Mouse (Mus musculus) liver, adult 2 months (tissue): ENCODE measurements around the gene Phactr3.

ENCODE experiments used
- CTCF ChIP-seq: fragments of 200-500 bp; IDR thresholded peaks from 2 replicates; pipeline ENCODE4 v1.5.1; 2011; ENCODE audit warnings: low read depth, low read length, control low read depth
- POLR2A ChIP-seq: fragments of 200-500 bp; IDR thresholded peaks from 2 replicates; pipeline ENCODE4 v1.6.1; 2011; ENCODE audit warnings: low read length, control low read depth; ENCODE audit not compliant: insufficient read depth; ENCODE audit errors: extremely low read depth

GRCm38 (mm10) chr2:178098021-178098420 lies 20.8 kb upstream of the Phactr3 start:
- no peak for TF ChIP-seq POLR2A
- TF ChIP-seq CTCF = peak; percentile 67
